Mouse (Mus musculus) C2C12 (cell line): Measurements from ENCODE around the gene Vwf.

ENCODE experiments used
- CEBPB ChIP-seq: IDR thresholded peaks from one replicate; pipeline ENCODE4 v1.6.1; 2011; ENCODE audit warnings: low read depth, mild to moderate bottlenecking, control low read depth, moderate library complexity
- CTCF ChIP-seq: IDR thresholded peaks from one replicate; pipeline ENCODE4 v1.5.1; 2011; ENCODE audit not compliant: control insufficient read depth, insufficient read depth, insufficient read length
- MAX ChIP-seq: IDR thresholded peaks from one replicate; pipeline ENCODE4 v1.6.1; 2011; ENCODE audit warnings: mild to moderate bottlenecking, control low read depth
- MYOD1 ChIP-seq: IDR thresholded peaks from one replicate; pipeline ENCODE4 v1.6.1; 2011; ENCODE audit warnings: low read depth; ENCODE audit not compliant: control insufficient read depth, insufficient read length
- MYOG ChIP-seq: IDR thresholded peaks from one replicate; pipeline ENCODE4 v1.6.1; 2011; ENCODE audit not compliant: control insufficient read depth, insufficient read length; ENCODE audit errors: extremely low read depth

- TF ChIP-seq CTCF (no peak), CEBPB (no peak), MYOD1 (no peak), MYOG (no peak), MAX (no peak)
These were observed 36.8 kb upstream of the Vwf start for GRCm38 (mm10) chr6:125509783-125510182.
